Mouse (Mus musculus) left cerebral cortex, postnatal 14 days (tissue): ENCODE results near the gene Tarbp2. TPM values are rescaled to one million over a fixed set of nuclear protein-coding genes. Genes with fewer than 3 reads are reported as not detected.
A peak's percentile ranks its signal among the peaks of the same experiment; 100 is the strongest.

ENCODE experiments used
- DNase-seq, 2 experiments: peaks; one replicate each; pipeline ENCODE4 v3.0.0; 2021 to 2022; ENCODE audit warnings: low spot score in 2 of 2, mixed read lengths in 1 of 2
- intact Hi-C: fragments of 180-260 bp; cut with DNase I; formaldehyde crosslinking; loops from one replicate; pipeline ENCODE4 v1.15.1; 2025
- total RNA-seq, 2 experiments: library from RNA; stranded (reverse); gene quantifications; 2 replicates each; pipeline ENCODE4 v1.2.3; 2021

Gene Tarbp2
- total RNA-seq, 2 experiments from 2014 or later, result 32.4 to 34.2 TPM

DNA sequence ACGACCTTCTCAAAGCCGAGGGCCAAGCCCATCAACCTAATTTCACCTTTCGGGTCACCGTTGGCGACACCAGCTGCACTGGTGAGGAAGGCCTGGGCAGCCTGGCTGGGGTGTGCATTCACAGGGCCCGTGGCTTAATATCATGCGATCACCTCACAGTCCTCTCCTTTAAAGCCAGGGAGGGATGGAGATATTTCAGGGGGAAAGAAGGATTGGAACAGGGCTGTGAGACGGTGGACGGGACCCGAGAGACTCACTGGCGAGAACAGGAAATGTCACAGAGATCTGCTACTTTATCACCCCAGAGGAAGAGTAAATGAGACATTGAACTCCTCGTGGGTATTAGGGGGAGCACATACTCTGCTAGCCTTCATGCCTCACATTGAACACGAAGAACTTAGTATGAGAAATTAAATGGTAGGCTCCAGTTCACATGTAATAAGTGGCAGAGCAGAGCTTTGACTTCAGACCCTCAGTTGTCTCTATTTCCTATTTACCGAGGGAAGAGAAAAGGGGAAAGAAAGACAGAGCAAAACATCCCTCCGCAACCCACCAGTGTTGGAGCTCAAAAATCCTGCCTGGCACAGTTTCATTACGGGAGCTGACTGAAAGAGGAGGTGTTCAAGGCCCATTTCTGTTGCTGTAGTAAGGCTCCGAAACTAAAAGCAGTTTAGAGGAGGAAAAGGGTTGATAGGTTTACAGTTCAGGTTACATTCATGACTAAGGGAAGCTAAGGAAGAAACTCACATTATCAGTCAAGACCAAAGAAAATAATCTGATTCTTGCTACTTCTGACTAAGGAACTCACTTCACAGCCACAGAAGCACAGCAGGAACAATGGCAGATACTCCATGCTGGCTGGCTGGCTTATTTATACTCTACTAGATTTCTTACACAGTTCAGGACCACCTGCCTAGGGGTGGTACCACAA lies 1.5 kb downstream of the Tarbp2 start:
- no peak for DNase-seq
- intact Hi-C loops, result no loop called here

DNA sequence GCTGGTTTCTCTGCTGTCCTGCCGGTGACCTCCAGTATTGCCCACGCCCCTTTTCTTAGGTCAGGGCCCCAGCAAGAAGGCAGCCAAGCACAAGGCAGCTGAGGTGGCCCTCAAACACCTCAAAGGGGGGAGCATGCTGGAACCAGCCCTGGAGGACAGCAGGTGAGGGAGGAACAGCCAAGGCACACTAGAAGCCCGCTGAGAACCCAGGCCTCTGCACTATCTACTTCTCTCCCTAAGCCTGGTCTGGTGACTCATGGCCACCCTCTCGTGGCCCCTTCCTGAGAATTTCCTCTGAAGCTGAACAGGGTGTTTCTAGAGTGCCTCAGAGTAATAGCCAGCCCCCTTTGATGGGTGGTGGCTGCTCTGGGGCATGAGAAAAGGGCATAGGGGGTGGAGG lies 2.4 kb downstream of the Tarbp2 start:
- DNase-seq, result no peak
- intact Hi-C loops, result no loop called here

DNA sequence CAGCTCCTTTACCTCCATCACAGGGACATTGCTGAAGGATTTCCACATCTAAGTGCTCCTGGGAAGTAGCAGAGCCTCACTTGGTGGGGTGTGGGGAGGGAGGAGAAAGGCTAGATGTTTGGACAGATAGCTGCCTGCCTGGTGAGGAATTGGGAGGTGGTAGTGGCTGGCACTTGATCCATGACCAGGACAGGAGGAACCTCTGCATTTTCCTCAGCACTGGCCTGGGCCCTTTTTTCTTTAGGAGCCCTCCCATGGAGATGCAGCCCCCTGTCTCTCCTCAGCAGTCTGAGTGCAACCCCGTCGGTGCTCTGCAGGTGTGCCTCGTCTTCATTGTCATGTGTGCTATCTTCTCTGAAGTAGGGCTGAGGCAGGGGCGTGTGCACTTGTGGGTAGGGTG lies 3.5 kb downstream of the Tarbp2 start:
- intact Hi-C loops, result no loop called here
- no peak for DNase-seq

- intact Hi-C loops, result no loop called here
- DNase-seq, result peak; percentile 84 to 87
Observed at GRCm38 (mm10) chr15:102524892-102525485, 7.0 kb downstream of the Tarbp2 start, which contains the start of gene Npff. Gene Npff, minus strand, starts transcription at chr15:102524942.

GRCm38 (mm10) chr15:102526111-102527002 lies 8.4 kb downstream of the Tarbp2 start:
- DNase-seq, result no peak

GRCm38 (mm10) chr15:102527936-102528335 lies 9.9 kb downstream of the Tarbp2 start:
- intact Hi-C loops, result no loop called here
- DNase-seq, result no peak

More at GRCm38 (mm10) chr15:102526111-102527002, 8.4 kb downstream of the Tarbp2 start:
- intact Hi-C loops, result no loop called here

GRCm38 (mm10) chr15:102528396-102528795 lies 10.4 kb downstream of the Tarbp2 start:
- intact Hi-C loops, result no loop called here
- DNase-seq, result no peak

GRCm38 (mm10) chr15:102530566-102530965 lies 12.6 kb downstream of the Tarbp2 start:
- intact Hi-C loops, result no loop called here
- DNase-seq, result no peak

DNA sequence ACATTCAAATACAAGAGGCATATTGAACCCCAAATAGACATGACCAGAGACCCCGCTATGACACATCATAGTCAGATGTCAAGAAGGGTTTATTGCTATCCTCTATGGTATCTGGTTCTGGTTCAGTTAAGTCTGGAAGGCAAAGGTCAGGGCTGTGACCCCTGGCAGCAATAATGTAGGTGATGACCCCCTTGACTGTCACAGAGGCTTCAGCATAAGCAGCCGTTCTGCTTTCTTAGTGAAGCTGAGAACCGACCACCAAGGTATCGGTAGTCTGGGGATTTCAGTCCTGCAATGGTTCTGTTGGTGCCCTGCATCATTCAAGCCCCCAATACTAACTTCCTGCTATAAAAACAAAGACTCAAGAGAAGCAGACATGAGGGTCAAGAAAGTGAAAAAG lies 13.6 kb downstream of the Tarbp2 start:
- no peak for DNase-seq
- intact Hi-C loops, result no loop called here

DNA sequence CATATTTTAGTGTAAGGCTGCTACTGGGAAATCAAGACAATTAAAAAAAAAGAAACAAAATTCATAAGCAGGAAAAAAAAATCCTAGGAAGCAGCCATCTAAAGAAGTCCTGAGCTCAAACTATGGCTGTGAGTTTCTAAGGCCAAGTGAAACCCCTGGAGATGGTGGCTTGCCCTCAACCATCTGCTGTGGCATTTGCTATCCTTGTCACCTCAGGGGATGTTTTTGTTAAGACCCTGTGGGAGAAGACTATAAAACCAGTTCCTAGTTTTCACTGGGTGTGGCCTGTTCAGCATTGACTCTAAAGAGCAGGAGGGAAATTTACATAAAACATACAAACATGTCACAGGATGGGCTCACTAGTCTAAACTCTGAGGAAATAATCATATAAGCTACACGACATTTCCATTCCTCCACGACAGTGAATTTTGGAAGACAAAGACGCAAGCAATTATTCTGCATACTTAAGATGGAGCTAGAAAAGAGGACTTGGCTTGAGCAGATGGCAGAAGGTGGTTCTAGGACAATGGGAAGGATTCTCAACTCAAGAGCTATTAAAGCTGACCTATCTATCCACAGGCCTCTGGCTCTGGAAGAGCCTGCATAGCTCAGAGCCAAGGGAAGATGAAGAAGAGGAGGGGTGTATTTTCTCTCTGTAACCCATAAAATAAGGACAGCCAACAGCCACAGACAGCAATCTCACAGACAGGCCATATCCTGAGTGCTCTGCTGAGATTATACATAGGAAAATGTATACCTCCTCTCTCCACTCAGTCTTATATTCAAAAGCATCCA lies 14.3 kb downstream of the Tarbp2 start:
- intact Hi-C loops, result no loop called here

DNA sequence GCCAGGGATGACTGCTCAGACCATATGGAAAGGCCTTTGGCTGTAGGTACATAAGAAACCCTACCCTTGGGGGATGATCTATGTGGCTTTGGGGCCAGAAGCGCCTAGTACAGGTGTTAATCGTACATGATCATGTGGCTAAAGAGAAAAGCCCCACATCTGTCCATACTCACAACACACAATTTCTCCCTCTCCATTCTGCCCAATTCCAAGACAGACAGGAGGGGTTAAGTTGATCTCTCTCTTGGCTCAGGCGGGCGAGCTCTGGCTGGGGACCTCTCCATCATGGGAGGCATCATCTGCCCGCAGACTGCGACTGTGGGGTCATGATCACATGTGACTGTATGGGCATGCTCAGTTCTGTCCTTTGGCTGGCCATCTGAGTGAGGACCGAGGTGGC lies 15.9 kb downstream of the Tarbp2 start:
- intact Hi-C loops, result no loop called here
- DNase-seq, result no peak

More for the DNA sequence above, 14.3 kb downstream of the Tarbp2 start:
- DNase-seq, result no peak

GRCm38 (mm10) chr15:102544801-102545200 lies 26.8 kb downstream of the Tarbp2 start:
- intact Hi-C loops, result loop anchor here (5.0 kb wide), 1 partner anchor 112 kb away; no protein-coding TSS in a partner anchor

GRCm38 (mm10) chr15:102546246-102546645 lies 28.3 kb downstream of the Tarbp2 start:
- DNase-seq, result no peak
- intact Hi-C loops, result loop anchor here (5.0 kb wide), 1 partner anchor 111 kb away; no protein-coding TSS in a partner anchor

More at GRCm38 (mm10) chr15:102544801-102545200, 26.8 kb downstream of the Tarbp2 start:
- no peak for DNase-seq

DNA sequence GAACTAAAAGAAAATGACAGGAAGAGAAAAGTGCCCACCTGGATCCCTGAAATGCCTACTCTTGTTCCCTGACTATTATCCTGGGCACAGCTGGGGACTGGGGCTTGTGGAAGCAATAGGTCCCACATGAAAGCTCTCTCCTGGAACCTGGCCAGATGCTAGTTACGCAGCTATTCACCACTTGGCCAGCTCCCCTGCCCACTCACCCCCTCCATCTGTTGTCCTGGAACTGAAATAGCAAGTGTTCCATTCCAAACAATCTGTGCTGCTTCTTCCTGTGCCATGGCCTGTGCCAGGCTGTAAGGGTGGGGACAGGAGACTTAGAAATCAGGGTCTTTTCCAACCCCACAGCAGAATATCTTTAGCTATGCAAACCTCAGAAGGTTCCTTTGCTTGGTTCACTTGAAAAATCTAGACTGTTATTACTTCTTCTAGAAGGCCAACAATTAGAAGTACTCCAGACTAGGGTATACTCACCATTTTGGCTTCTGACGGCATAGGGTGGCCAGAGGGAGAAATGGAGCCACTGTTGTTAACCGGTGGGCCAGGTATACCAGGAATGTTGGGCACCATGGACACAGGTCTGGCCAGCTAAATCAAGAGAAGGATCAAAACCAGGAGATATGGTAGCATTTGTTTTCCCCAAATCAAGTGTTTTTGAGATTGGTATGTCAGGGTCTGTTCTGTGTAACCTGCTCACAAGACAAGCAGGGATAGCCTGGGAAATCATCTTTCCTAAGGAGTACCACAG lies 28.9 kb downstream of the Tarbp2 start:
- peak; percentile 84 to 85 for DNase-seq
- intact Hi-C loops, result loop anchor here (5.0 kb wide), 1 partner anchor 110 kb away; no protein-coding TSS in a partner anchor

DNA sequence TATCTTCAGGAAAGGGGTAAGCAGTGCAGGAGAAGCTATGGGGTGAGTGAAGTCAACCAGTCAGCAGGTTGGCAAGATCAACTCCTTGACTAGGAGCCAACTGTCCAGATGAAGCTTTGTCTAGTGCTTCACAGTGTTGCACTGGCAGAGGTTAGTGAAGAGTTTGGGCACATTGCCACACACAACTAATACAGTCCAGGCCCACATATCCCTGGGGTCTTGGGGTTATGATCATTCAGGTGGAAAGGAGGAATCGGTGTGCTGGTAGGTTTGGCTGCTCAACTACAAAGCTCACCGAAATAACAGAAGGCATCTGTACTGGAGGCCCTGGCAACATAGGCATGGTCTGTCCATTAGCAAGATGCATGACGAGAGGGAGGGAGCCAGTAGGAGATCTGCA lies 29.5 kb downstream of the Tarbp2 start:
- intact Hi-C loops, result loop anchor here (5.0 kb wide), 1 partner anchor 110 kb away; no protein-coding TSS in a partner anchor
- DNase-seq, result no peak

- DNase-seq, result no peak
- intact Hi-C loops, result no loop called here
Observed at GRCm38 (mm10) chr15:102552599-102552998, 34.6 kb downstream of the Tarbp2 start.

DNA sequence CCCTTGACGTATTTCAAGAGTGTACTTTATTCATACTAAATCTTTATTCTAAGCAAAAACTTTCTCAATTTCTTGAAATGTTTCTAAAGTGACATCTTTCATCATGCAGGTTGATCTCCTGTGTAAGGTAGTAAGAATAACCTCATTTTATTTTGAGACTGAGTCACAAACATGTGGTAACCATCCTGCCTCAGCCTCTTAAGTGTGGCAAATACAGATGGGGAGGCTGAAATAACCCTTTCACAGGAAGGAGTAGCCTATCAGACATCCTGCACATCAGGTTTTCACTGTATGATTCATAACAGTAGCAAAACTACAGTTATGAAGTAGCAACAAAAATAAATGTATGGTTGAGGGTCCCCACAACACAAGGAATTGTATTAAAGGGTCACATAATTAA lies 37.6 kb downstream of the Tarbp2 start:
- no peak for DNase-seq
- intact Hi-C loops, result no loop called here

DNA sequence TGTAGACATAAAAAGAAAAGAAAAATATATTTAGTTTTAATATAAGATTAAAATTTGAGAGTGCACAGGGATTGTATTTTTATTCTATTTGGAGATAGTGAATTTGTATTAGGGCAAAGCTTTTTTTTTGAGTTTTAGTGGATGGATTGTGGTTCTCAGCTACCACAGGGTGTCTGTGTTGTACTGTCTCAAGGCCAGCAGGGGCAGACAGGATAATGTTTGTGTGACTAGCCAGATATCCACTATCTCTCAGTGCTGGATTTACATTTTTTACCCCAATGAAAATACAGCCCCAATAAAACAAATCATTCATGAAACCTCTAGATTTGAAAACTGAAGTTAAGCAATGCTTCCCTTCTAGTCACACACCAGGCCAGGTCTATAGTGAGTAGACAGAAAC lies 39.6 kb downstream of the Tarbp2 start:
- intact Hi-C loops, result no loop called here
- no peak for DNase-seq
